Mouse (Mus musculus): ENCODE results near the gene Tmem51.

Gene Tmem51

GRCm38 (mm10) chr4:142103081-142103671 lies 19.1 kb upstream of the Tmem51 start:
- Histone ChIP-seq H3K4me1 (replicated peaks; ENCODE audit: low read depth, low read length) (peaks cover 27% of the 10 kb centered on the region), H3K27me3 (ENCODE audit: insufficient read depth, low read length) (0 out of 2 replicates have a peak, but pooled peaks cover 7% of the 10 kb centered on the region), H3K4me3 (replicated peaks; ENCODE audit: low read length) (no peak overlapping the region), H3K36me3 (ENCODE audit: insufficient read depth, low read length) (no peaks in the 10 kb centered on the region), H3K9me3 (ENCODE audit: low read length) (no peaks in the 10 kb centered on the region)
- no peak for TF ChIP-seq NANOG (IDR thresholded peaks at IDR 0.05; ENCODE audit: borderline replicate concordance, low read length)
- no peak for TF ChIP-seq POU5F1 (IDR thresholded peaks at IDR 0.05; ENCODE audit: borderline replicate concordance, low read length)
- no peak for TF ChIP-seq CTCF (conservative IDR thresholded peaks at IDR 0.05; ENCODE audit: low read length)

DNA sequence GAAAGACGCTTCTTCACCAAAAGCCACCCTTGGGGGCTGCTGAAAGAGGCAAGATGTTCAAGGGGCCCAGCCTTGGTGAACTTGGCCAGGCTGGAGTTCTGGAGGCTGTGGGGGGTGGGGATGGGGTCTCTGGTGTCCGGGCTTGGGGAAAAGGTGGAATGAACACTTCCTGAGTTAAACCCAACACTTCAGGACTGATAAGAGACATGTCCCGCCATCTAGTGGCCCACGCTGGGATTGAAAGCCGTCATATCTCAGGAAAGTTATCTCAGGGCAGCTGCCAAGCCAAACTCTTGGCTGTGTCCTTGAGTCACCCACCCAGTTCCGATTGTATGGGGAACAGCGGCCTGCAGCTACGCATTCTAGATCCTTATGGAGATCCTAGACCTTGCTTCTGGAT lies 14.2 kb upstream of the Tmem51 start:
- peaks cover 37% of the 10 kb centered on the region for H3K4me1 ChIP-seq (replicated peaks; ENCODE audit: low read depth, low read length)
- TF ChIP-seq CTCF (conservative IDR thresholded peaks at IDR 0.05; ENCODE audit: low read length): peak; percentile 74
- TF ChIP-seq NANOG (IDR thresholded peaks at IDR 0.05; ENCODE audit: borderline replicate concordance, low read length): no peak
- TF ChIP-seq POU5F1 (IDR thresholded peaks at IDR 0.05; ENCODE audit: borderline replicate concordance, low read length): no peak
- H3K36me3 ChIP-seq (ENCODE audit: insufficient read depth, low read length): no peaks in the 10 kb centered on the region
- H3K4me3 ChIP-seq (replicated peaks; ENCODE audit: low read length): no peak overlapping the region
- 0 out of 2 replicates have a peak, but pooled peaks cover 7% of the 10 kb centered on the region for H3K27me3 ChIP-seq (ENCODE audit: insufficient read depth, low read length)
- no peaks in the 10 kb centered on the region for H3K9me3 ChIP-seq (ENCODE audit: low read length)

DNA sequence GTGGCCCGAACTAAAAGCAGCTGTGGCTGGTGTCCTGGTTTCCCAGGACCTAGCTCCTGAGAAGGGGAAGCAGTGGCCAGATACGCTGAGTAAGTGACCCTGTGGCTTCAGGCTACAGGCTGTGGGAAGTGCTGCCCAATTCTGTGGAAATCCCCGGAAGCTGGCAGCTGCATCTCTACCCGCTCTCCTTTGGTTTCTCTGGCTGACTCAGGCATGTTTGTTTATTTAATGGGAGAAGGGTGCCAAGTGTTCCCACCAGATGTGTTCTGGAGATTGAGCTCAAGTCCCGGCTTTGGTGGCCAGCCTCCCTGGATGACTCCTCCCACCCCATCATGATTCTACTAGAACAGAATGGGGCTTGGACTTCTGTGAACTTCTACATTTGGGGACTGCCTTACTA lies 13.8 kb upstream of the Tmem51 start:
- H3K4me1 ChIP-seq (replicated peaks; ENCODE audit: low read depth, low read length): peaks cover 37% of the 10 kb centered on the region
- H3K36me3 ChIP-seq (ENCODE audit: insufficient read depth, low read length): no peaks in the 10 kb centered on the region
- H3K4me3 ChIP-seq (replicated peaks; ENCODE audit: low read length): no peak overlapping the region
- no peaks in the 10 kb centered on the region for H3K9me3 ChIP-seq (ENCODE audit: low read length)
- H3K27me3 ChIP-seq (ENCODE audit: insufficient read depth, low read length): 0 out of 2 replicates have a peak, but pooled peaks cover 7% of the 10 kb centered on the region
- no peak for TF ChIP-seq NANOG (IDR thresholded peaks at IDR 0.05; ENCODE audit: borderline replicate concordance, low read length)
- no peak for TF ChIP-seq POU5F1 (IDR thresholded peaks at IDR 0.05; ENCODE audit: borderline replicate concordance, low read length)
- no peak for TF ChIP-seq CTCF (conservative IDR thresholded peaks at IDR 0.05; ENCODE audit: low read length)

- TF ChIP-seq POU5F1 (IDR thresholded peaks at IDR 0.05; ENCODE audit: borderline replicate concordance, low read length) (no peak), CTCF (conservative IDR thresholded peaks at IDR 0.05; ENCODE audit: low read length) (no peak), NANOG (IDR thresholded peaks at IDR 0.05; ENCODE audit: borderline replicate concordance, low read length) (no peak)
- H3K36me3 ChIP-seq (ENCODE audit: insufficient read depth, low read length): no peaks in the 10 kb centered on the region
Measured at GRCm38 (mm10) chr4:142095513-142096241, 11.6 kb upstream of the Tmem51 start.

GRCm38 (mm10) chr4:142094386-142094785 lies 10.3 kb upstream of the Tmem51 start:
- Histone ChIP-seq H3K4me1 (replicated peaks; ENCODE audit: low read depth, low read length) (peaks cover 43% of the 10 kb centered on the region), H3K36me3 (ENCODE audit: insufficient read depth, low read length) (no peaks in the 10 kb centered on the region), H3K27me3 (ENCODE audit: insufficient read depth, low read length) (no peaks in the 10 kb centered on the region), H3K9me3 (ENCODE audit: low read length) (no peaks in the 10 kb centered on the region), H3K4me3 (replicated peaks; ENCODE audit: low read length) (no peak overlapping the region)
- TF ChIP-seq CTCF (conservative IDR thresholded peaks at IDR 0.05; ENCODE audit: low read length) (no peak), NANOG (IDR thresholded peaks at IDR 0.05; ENCODE audit: borderline replicate concordance, low read length) (no peak), POU5F1 (IDR thresholded peaks at IDR 0.05; ENCODE audit: borderline replicate concordance, low read length) (no peak)

More at GRCm38 (mm10) chr4:142095513-142096241, 11.6 kb upstream of the Tmem51 start:
- H3K9me3 ChIP-seq (ENCODE audit: low read length): no peaks in the 10 kb centered on the region
- H3K4me1 ChIP-seq (replicated peaks; ENCODE audit: low read depth, low read length): peaks cover 39% of the 10 kb centered on the region
- H3K4me3 ChIP-seq (replicated peaks; ENCODE audit: low read length): 0 out of 2 replicates have a peak overlapping the region, but pooled peaks have one; percentile 26
- no peaks in the 10 kb centered on the region for H3K27me3 ChIP-seq (ENCODE audit: insufficient read depth, low read length)

DNA sequence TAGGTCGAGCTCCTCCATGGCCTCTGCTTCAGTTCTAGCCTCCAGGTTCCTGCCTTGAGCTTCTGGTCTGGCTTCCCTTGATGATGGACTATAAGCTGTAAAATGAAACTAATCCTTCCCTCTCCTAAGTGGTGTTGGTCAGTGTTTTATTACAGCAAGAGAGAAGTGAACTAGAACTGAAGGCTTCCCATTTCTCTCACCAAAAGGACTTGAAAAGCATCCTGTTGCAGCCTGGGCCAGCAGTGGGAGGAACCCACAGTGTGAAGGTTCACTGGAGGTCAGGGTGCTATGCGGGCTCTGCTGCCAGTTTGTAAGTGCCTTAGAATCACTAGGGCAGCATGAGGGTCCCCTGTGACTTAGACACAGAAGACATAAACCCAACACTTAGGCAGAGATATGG lies 7.0 kb upstream of the Tmem51 start:
- H3K9me3 ChIP-seq (ENCODE audit: low read length): no peaks in the 10 kb centered on the region
- no peak overlapping the region for H3K4me3 ChIP-seq (replicated peaks; ENCODE audit: low read length)
- peaks cover 30% of the 10 kb centered on the region for H3K4me1 ChIP-seq (replicated peaks; ENCODE audit: low read depth, low read length)
- H3K27me3 ChIP-seq (ENCODE audit: insufficient read depth, low read length): no peaks in the 10 kb centered on the region; the same call in 1 of the 2 replicates
- H3K36me3 ChIP-seq (ENCODE audit: insufficient read depth, low read length): no peaks in the 10 kb centered on the region
- TF ChIP-seq NANOG (IDR thresholded peaks at IDR 0.05; ENCODE audit: borderline replicate concordance, low read length): no peak
- TF ChIP-seq CTCF (conservative IDR thresholded peaks at IDR 0.05; ENCODE audit: low read length): no peak
- TF ChIP-seq POU5F1 (IDR thresholded peaks at IDR 0.05; ENCODE audit: borderline replicate concordance, low read length): no peak

DNA sequence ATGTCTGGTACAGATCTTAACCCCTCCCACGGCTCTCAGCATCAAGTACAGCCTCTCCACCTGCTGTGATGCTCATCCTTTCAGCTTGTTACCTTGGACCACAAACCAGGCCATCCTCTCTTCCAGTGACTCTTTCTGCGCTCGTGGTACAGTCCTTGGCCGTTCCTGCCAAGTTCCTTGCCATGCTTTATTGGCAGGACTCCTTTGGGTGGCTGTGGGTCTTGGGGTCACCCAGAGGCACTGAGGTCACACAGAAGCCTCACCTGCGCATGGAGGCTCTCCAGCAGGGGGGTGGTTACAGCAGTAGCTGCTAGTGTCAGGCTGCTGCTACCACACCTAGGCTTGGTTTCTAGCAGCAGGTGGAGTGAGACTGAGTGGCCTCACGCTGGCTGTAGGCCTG lies 5.9 kb upstream of the Tmem51 start:
- Histone ChIP-seq H3K4me1 (replicated peaks; ENCODE audit: low read depth, low read length) (peaks cover 28% of the 10 kb centered on the region), H3K27me3 (ENCODE audit: insufficient read depth, low read length) (no peaks in the 10 kb centered on the region; the same call in 1 of the 2 replicates), H3K9me3 (ENCODE audit: low read length) (no peaks in the 10 kb centered on the region), H3K36me3 (ENCODE audit: insufficient read depth, low read length) (no peaks in the 10 kb centered on the region), H3K4me3 (replicated peaks; ENCODE audit: low read length) (no peak overlapping the region)
- no peak for TF ChIP-seq CTCF (conservative IDR thresholded peaks at IDR 0.05; ENCODE audit: low read length)
- no peak for TF ChIP-seq NANOG (IDR thresholded peaks at IDR 0.05; ENCODE audit: borderline replicate concordance, low read length)
- TF ChIP-seq POU5F1 (IDR thresholded peaks at IDR 0.05; ENCODE audit: borderline replicate concordance, low read length): no peak

DNA sequence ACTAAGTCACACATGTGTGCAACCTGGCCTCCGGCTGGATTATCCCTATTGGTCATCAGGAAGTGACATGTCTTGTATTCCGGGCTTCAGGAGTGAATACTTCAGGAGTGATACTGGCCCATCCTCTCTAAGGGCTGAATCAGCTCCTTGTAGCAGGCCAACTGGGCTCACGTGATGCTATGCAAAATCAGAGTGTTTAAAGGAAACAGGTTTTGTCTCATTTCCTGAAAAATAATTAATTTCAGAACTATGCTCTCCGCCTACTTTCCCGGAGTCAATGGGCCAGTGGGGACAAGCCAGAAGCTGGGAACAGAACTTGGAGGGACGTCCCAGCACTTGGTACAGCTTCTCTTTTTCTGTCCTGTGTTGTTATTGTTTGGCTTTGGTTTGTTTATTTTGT lies 4.7 kb upstream of the Tmem51 start:
- Histone ChIP-seq H3K27me3 (ENCODE audit: insufficient read depth, low read length) (no peaks in the 10 kb centered on the region; the same call in 1 of the 2 replicates), H3K4me1 (replicated peaks; ENCODE audit: low read depth, low read length) (peaks cover 29% of the 10 kb centered on the region), H3K4me3 (replicated peaks; ENCODE audit: low read length) (no peak overlapping the region), H3K9me3 (ENCODE audit: low read length) (no peaks in the 10 kb centered on the region), H3K36me3 (ENCODE audit: insufficient read depth, low read length) (no peaks in the 10 kb centered on the region)
- TF ChIP-seq NANOG (IDR thresholded peaks at IDR 0.05; ENCODE audit: borderline replicate concordance, low read length): no peak
- TF ChIP-seq POU5F1 (IDR thresholded peaks at IDR 0.05; ENCODE audit: borderline replicate concordance, low read length): no peak
- TF ChIP-seq CTCF (conservative IDR thresholded peaks at IDR 0.05; ENCODE audit: low read length): no peak
